Mouse (Mus musculus): ENCODE measurements around the gene Naa38. TPM values are rescaled to one million over a fixed set of nuclear protein-coding genes. Genes with fewer than 3 reads are reported as not detected.

The Naa38 gene
- polyA plus RNA-seq, 3 experiments from 2014 or later: 108 to 130 (median 112) TPM

DNA sequence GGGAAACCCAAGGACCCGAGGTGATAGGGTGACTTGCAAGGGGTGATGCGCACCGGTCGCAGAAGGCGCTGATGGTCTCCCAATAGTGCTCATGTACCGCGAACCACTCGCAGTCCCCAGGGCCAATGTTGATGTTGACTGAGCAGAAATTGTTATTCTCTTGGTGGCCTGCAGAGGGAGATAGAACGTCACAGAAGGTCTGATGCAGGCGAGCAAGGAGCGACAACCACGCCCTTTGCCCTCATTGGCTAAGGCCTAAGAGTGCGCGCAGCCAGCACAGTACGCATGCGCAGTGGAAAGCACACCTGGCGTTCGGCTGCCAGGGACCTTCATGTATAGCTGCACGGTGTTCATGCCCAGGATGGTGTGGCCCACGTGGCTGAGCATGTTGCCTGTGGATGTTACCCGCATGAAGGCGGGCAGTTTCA is 5.9 kb downstream of the Naa38 start:
- ATAC-seq: peak; percentile 90

DNA sequence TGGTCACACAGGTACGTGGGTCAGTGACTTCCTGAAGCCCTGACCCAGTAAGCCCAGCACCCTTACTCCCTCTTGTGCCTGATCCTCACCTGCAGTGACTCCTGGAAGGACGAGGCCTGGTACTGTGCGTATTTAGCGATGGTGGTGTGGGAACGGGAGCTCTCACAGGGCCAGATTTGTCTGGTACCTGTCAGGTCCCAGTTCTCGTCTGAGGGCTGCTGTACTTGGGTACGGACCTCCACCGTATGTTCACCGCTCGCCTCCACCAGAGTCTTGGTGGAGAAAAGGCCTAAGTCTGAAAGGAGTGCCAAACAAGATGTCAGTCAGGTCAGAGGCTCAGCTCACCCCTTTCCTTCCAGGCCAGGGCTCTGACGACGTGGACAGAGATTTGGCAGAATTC is 6.7 kb downstream of the Naa38 start:
- no peak for ATAC-seq

DNA sequence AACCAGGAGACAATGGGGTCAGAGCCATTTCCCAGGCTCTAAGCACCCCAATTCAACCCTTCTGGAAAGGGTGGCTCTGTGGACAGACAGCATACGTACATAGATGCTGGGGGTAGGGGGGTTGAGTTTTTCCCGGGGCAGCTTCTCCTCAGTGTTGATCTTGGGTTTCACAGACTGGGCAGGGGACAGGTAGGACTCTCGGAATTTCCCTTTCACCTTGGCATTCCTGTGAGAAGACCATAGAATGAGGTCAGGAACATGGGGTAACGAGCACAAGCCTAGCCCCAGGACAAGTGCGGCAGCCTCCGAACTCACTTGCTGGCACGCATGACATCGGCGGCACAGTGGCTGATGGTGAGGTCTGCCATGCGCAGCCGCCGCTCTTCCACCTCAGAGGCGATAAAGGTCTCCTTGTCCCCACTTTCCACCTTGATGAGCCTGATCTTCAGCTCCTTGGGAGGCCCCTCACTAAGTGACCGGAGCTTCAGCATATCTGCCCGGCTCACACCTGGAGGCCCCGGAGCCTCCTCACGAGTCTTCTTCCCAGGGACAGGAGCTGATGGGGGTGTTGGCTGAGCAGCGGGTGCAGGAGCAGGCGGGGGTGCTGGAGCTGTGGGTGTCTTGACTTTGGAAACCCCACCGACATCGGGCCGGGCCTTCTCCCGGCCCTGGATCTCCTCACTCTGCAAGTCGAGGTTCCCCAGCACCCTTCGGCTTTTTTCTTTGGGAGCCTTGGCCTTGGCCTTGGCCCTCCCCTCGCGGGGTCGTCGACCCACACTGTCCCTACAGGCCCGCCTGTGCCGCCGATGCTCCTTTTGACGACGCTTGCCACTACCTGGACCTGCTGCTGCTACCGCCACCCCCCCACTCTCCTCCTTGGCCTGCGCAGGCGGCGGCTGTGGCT is 8.7 kb downstream of the Naa38 start:
- ATAC-seq: no peak

DNA sequence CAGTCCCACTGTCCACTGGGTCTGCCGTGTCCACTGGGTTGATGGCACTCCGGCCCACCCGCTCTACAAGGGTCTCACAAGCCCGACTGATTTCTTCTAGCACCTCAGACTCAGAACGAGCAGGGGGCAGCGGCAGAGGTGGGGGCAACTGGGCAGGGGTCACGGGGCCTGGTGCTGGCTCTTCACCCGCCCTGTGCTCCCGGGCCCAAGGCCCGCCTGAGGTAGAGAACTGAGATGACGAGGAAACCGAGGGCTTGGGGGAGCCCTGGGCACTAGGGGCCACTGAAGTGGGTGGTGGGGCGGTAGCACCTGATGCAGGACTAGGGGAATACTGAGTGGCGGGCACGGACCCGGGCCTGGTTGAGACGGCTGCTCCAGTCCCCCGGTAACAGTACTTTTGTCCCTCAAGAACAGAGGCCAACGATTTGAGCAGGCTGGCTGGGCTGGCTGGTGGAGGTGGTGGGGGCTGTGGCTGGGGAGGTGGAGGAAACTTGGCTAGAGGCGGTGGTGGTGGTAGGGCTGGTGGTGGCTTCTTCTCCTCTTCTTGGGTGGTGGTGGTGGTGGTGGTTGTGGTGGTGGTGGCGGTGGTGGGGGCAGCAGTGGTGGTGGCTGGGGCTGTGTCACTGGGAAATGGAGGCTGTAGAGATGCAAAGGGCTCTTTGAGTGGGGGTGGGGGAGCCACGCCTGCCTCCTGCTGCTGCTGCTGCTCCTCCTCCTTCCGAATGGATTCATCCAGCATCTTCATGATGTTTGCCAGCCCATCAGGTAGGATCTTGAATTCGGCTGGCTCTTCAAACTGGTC is 9.5 kb downstream of the Naa38 start:
- no peak for ATAC-seq

DNA sequence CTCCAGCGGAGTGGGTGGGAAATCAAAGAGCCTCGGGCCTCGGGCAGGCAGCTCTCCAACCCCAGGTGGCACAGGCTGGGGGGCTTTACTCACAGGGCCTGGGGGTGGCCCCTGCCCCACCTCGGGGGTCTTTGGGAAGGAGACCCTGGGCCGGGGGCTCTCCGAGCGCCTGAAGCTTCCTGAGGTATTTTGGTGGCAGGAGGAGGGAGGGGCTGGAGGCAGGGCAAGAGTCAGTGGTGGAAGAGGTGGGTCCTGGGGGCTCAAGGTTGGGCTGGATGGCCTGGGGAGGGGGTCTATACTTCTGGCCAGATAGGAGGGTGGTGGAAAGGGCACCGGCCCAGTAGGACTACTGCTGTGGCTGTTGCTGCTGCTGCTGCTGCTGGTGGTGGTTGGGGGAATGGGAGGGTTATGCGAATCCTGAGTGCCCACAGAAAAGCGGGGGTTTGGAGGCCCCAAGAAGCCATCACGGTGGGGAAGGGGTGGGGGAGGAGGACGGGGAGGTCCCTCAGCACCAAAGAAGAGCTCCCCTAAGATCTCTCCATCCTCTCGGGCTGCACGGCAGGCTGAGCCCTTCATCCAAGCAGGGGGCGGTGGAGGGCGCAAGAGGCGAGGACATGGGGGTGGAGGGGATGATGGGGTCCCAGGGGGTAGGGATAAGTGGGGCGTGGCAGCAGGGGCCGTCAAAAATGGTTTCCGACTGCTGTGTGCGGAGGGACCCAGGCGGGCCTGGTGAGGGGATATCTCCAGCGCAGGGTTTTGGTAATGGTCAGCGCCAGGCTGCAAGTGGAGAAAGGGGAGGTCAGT is 10.3 kb downstream of the Naa38 start:
- no peak for ATAC-seq

DNA sequence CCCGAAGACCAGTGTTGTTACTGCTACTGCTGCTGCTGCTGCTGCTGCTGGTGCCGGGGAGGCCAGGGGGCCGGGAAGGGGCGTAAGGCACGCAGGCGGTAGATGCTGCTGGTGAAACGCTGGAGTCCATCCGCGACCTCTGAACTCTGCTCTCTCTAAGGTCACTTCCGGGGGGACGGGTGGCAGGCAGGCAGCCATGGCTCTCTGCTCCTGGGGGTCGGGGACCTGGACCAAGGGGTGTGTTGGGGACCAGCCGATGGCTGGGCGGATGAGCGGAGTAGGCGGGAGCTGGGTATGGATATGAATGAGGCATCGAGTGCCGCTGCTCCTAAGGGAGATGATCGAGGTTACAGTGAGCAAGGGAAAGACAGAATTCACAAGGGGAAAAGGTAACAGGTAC is 11.0 kb downstream of the Naa38 start:
- no peak for ATAC-seq

DNA sequence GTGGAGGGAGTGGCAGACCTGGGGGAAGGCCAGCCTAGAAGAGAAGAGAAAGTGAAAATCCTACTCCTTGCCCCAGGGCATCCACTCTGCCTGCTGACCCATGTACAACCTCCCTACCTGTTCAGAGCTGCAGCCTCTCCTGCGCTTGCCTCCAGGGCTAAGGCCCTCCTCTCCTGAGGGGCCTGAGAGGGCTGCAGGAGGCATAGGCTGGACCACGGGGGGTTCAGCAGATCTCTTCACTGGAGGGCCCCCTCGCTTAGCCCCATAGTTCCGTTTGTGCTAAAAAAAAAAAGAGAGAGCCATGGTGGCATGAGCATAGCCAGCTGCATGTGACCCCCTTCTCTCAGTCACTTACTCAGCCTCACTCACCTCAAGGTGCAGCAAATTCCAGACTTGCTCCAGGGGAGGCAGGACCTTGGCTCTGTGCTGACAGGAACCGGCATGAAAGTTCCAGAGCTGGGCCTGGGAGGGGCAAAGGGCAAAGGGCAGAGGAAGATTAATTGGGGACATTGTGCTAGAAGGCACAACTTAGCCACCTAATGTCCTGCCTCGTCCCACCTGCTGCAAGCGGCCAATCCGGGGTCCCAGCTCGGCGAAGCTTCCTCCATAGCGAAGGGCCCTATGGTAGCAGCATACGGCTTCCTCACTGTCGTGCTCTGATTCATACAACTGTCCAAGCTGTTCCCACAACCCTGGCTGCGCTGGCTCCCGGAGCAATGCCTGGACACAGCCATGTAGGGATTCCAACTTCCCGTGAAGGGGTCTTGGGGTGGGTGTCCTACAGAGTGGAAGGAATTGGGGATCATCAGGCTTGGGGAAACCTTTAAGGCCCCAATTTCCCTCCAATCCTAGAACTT is 11.8 kb downstream of the Naa38 start:
- no peak for ATAC-seq

DNA sequence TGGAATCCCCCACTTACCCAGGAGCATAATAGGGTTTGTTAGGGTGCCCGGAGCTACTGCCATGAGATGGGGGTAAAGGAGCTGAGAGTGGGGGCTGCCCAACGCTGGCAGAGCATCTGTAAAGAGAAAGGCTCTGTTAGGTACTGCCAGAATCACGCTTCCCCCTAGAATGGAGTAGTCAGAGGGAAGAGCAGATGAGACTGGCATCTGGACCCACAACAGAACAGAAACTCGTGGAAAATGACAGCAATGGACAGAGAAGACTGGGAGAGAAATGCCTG is 12.4 kb downstream of the Naa38 start:
- ATAC-seq: no peak

DNA sequence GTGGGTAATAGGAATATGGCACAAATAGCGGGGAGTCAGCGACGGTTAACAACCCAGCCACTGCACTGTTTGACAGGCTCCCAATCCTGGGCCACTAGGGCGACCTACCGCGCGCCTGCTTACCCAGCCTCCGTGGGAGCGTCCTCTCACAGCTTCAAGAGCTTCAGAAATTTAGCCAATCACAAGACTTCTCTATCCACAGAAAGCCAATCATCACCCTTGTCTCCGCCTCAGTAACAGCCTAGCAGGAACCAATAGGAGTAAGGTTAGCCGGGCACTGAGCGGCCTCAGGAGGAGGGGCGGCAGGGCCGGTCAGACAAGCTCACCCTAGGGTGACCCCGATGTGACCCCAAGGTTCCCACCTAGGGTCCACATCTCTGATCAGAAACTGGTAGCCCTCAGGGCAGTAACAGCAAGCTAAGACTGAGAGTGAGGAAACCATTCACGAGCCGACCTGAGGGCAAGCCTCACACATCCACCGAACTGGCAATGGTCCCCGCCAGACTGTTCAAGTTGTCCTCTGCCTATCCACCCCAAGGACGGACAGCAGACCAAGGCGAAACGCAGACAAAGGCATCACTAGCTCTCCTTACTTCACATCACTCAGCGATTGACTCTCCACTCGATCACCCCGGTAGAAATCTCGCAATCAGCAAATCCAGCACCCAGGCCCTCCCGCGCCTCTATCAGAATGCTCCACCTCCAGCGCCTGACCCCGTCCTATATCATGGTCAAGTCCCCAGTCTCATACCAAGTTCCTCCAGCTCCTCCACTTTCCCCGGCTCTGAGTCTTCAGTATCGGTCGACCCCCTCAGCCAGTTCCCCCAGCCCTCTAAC is 13.5 kb downstream of the Naa38 start:
- ATAC-seq: peak; percentile 65

DNA sequence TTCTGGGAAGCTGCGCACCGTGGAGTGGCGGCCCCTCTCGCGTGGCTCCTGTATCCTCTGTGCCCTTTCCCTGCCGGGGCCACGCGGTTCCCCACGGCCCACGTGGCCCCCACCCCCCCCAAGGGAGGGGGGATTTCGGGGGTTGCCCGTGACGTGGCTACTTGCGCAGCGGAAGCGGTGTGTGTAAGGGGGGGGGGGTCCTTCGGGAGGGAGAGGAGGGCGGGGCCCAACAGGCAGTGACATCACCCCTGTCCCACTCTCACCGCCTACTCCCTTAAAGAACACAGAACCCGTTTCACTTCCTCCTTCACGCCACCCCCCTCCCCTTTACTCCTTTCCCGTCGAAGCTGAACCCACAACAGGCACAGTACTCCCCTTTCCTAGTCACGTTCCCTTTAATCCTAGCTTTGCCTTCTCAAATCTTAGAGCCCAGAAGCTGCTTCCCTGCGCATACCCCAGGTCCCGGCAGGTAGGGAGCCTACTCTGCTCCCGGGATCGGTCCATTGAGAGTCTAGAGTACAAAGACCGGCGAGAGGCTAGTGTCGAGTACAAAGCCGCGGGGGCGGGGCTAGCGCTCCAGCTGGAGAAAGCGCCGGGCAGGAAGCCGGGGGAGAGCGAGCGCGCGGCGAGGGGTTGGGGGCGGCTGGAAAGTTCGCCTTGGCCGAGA is 14.2 kb downstream of the Naa38 start:
- peak; percentile 60 for ATAC-seq

DNA sequence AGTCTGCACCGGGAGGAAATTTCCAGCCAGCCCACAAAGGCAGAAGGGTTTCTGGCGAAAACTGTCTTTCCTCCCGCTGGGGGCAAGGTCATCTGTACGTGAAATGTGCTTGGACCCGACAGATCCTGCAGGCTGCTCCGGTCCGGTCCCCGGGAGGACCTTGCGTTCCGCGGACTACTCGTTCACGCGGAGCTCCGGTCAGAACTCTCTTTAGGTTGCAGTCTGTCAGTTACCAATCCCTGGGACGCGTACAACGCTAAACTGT is 14.7 kb downstream of the Naa38 start:
- no peak for ATAC-seq

DNA sequence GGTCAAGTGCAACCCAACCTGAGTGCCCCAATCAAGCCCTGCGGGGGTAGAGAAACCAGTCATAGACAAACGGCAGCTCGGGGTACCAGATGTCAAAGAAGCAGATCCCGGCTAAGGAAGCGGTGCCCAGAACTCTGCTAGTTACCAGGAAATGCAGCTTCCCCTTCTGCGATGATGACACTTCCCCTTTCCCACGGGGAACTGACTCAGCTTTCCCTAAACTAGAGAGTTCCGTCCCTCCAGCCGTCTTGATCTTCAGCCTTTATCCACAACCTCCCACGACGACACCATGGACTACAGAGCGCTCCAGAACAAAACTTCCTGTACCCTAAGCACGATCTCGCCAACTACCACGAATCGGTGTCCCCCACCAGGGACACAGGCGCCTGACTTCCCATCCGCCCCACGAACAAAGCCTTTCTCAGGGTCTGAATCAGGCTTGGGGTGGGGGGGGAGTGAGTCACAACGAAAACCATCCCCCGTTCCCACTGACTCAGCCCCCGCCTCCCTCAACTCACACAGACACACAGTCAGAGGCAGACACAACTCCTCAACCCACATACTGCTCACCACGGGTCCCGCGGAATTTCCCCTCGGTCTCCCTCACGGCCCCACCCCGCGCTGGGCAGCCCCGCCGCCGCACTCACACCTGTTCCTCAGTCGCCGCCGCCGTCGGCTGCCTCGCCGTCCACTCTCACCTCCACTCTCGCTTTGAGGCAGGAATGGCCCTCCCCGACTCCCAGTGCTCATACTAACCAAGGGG is 15.2 kb downstream of the Naa38 start:
- ATAC-seq: peak; percentile 65

DNA sequence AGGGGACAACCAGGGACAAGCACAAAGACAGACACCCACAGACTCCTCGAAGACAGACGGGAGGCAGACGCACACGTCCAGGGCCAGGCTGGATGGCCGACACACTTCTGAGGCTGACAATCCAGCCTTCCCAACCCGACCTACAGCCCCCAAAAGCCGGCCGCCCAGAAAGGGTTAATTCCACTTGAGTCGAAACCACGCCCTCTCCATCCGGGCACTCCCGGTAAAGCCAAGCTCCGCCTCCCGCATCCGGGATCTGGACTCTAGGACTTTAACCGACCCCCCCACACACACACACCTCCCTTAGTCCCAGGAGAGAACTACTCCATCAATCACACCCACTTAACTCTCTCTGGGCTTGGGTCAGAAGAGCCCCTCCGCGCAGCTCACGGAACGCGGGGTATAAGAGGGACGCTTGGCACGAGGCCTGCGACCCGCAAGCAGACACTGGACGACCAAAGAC is 15.8 kb downstream of the Naa38 start:
- ATAC-seq: no peak

DNA sequence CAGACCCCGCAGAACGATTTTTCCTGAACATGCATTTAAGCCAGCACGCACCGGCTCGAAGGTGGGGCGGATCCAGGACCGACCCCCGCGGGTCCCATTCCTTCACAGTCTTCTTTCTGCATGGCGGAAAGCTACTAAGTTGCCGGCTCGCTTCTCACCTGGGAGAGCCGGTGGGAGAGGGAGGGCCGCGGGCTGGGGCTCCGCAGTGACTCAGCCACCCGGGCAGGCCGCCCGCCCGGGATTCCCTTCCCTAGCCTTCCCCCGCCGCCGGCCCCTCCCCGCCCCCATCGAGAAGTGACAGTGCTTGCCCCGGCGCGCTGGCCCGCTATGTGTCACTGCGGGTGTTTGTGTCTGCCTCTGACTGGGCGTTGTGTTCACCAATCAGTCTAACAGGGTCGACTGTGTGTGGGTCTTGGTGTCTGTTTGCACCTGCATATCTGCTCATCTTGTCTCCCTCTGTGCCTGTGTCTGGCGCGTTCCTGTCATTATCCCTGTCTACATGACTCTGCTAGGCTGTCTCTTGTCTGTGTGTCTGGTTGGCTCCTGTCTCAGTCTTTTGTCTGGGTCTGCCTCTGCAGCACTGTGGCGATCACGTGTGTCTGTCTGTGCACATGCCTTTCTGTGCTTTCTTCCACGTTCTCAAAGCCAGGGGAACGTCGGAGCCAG is 16.4 kb downstream of the Naa38 start:
- no peak for ATAC-seq

DNA sequence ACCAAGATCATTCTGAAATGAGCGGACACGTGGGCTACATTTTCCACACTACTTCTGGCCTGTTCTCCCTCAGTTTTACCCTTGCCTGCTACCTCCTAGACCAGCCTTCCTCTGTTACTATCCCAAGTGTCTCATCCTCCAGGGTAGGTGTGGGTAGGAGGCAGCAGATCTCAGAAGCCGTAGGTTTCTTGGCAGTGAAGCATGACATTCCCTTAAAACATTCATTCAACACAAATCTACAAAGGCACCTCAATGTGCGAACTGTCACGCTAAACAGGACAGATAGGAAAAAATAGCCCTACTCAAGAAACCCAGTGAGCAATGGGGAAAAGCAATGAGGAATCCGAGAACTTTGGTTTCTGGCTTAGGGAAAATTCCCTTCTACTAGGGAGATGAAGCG is 17.3 kb downstream of the Naa38 start:
- no peak for ATAC-seq

DNA sequence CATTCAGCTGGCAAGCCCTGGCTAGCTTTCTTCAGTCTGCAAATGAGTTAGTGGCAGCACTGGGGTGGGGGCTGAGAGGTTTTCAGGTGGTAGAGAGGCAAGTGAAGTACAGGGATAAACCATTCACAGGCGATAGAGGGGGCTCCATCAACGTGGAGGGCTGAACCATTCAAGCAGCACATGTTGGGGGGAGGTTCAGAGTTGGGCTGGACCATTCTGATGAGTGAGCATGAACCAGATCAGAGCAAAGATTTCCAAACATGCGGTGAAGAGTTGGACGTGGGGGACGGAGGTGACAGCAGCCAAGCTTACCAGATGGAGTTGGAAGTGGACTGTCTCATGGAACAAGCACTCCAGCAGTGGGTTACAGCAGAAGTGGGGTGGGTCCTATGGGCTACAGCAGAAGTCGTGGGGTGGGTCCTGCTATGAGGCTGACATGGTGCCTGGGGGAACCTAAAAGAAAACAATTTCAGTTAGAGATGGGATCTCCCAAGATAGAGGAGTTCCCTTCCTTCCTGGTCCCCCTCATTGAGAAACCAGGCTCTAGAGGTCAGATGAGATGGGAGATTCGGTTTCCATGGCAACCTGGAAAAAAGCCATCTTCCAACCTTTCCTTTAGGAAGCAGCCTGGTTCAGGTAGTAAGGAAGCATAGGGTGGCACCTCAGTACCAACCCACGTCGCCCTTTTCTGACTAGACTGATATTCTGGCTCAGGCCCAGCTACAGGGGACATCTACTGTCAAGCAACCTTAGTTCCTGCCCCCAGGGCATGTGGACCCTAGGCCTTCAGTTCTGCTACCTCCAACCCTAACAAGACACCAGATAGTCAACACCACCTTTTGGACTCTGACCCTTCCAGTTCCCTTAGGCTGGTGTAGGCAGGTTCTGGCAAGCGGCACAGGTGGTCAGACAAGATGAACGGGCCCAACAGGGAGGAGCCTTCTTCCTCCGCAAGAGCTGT is 18.2 kb downstream of the Naa38 start, which contains the start of gene Kdm6b:
Gene Kdm6b (minus strand): TSS at position 455 of the 961 bp plus-strand sequence.
- no peak for ATAC-seq

DNA sequence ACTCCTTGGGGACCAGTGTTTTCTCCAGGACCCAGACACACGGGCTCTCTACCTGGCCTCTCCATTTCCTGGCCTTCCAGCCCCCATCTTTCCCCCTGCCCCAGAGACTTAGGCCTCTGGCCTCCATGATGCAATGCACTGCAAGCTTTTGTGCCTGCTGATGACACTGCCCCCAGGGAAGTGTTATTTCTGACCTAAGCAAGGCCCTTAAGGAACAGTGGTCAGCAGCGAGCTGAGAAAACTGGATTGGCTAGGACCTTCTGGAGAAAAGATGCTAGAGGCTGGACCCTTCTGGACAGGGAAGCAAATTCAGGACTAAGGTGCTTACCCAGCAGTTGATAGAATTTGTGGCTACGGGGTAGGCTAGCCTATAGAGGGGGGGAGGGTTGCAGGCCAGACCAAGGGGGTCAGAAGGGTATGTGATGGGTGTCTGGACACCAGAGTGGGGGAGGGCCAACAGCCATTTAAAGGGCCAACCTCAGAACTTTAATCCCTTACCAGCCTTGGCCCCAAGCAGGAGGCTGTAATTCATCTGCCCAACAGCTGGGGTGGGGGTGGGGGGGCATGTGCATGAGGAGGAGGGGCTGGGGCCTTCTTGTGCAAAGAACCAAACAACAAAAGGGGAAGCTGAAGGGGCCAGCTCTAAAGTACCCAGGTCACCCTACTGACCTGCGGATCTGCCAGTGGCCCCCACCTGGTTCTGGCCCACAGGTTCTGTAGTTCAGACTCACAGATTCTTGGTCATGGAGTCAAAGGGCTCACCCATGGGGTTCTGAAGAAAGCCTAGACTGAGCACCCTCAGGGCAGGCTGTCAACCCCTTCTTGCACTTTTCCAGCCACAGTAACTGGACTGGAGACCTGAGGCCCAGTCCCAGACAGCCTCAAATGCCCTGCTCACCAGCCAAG is 19.4 kb downstream of the Naa38 start:
- ATAC-seq: no peak
